Mouse (Mus musculus) hindbrain, embryonic 13.5 days (tissue): ENCODE measurements at regions not wholly inside any gene's neighbourhood (a gene's known extent, or its start where the extent isn't known, plus 50 kb on each side); places are given as distances from the start of the nearest gene placed in this dataset.
A peak's percentile ranks its signal among the peaks of the same experiment; 100 is the strongest.

Experiments
- ATAC-seq: fragments of 200-750 bp; cut with Nextera tagmentation; 2 replicates; pipeline ENCODE4 v1.8.0; 2017; ENCODE audit warnings: moderate TSS enrichment; ENCODE audit not compliant: low FRiP score
- H3K27ac ChIP-seq: fragments of 300-500 bp; sonication (generic); 2 replicates; pipeline ENCODE4 v1.5.1; 2015; ENCODE audit warnings: inconsistent platforms, mild to moderate bottlenecking, moderate library complexity
- H3K27me3 ChIP-seq: fragments of 300-500 bp; sonication (generic); 2 replicates; pipeline ENCODE4 v1.6.1; 2015; ENCODE audit warnings: mild to moderate bottlenecking, inconsistent platforms
- H3K36me3 ChIP-seq: fragments of 300-500 bp; sonication (generic); 2 replicates; pipeline ENCODE4 v1.6.1; 2015; ENCODE audit warnings: mild to moderate bottlenecking, inconsistent platforms
- H3K4me1 ChIP-seq: fragments of 300-500 bp; sonication (generic); replicated peaks from 2 replicates; pipeline ENCODE4 v1.6.1; 2015; ENCODE audit warnings: inconsistent platforms
- H3K4me2 ChIP-seq: fragments of 300-500 bp; sonication (generic); 2 replicates; pipeline ENCODE4 v1.6.1; 2015; ENCODE audit warnings: inconsistent platforms, mild to moderate bottlenecking, moderate library complexity
- H3K4me3 ChIP-seq: fragments of 300-500 bp; sonication (generic); 2 replicates; pipeline ENCODE4 v1.5.1; 2015; ENCODE audit warnings: mild to moderate bottlenecking, inconsistent platforms
- H3K9ac ChIP-seq: fragments of 300-500 bp; sonication (generic); 2 replicates; pipeline ENCODE4 v1.6.1; 2015; ENCODE audit warnings: mild to moderate bottlenecking, inconsistent platforms
- H3K9me3 ChIP-seq: fragments of 300-500 bp; sonication (generic); 2 replicates; pipeline ENCODE4 v1.6.1; 2016; ENCODE audit warnings: inconsistent platforms
- WGBS: fragments of 180-500 bp; shearing (Covaris S2); methylation state at CpG from one replicate; pipeline ENCODE4 v1.1.7; 2015; 5-methylcytosine and 5-hydroxymethylcytosine counted together

DNA sequence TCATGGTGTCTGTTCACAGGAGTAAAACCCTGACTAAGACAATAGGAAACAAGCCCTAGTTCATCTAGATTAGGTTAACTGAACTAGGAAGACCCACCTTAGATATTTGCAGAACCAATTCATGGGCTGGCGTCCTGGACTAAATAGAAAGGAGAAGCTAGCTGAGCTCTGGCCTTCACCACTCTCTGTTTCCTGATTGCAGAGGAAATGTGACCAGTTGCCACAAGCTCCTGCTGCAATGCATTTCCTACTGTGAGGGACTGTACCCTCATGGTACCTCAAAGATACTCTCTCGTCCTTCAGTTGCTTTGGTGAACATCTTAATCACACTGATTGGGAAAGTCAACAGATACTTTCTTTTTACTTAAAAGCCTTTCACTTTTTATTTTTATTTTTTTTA is 222.9 kb upstream of the Id2 start:
- ATAC-seq: no peak
- Histone ChIP-seq H3K27ac (no peak overlapping the region), H3K27me3 (no peaks in the 10 kb centered on the region), H3K4me3 (no peak overlapping the region), H3K4me2 (no peak overlapping the region), H3K36me3 (no peaks in the 10 kb centered on the region), H3K9me3 (no peaks in the 10 kb centered on the region), H3K9ac (no peak overlapping the region), H3K4me1 (no peaks in the 10 kb centered on the region)
- 91% methylated on average over 2 of the region's 2 CpGs for WGBS

GRCm38 (mm10) chr12:25318072-25318671 is 221.2 kb upstream of the Id2 start:
- Histone ChIP-seq H3K9me3 (no peaks in the 10 kb centered on the region), H3K4me1 (no peaks in the 10 kb centered on the region), H3K27ac (no peak overlapping the region), H3K4me2 (no peak overlapping the region), H3K4me3 (no peak overlapping the region), H3K36me3 (no peaks in the 10 kb centered on the region), H3K9ac (no peak overlapping the region), H3K27me3 (no peaks in the 10 kb centered on the region)
- WGBS: 69% methylated on average over 4 of the region's 4 CpGs
- no peak for ATAC-seq

GRCm38 (mm10) chr12:25315969-25316368 is 219.0 kb upstream of the Id2 start:
- Histone ChIP-seq H3K4me1 (no peaks in the 10 kb centered on the region), H3K9ac (no peak overlapping the region), H3K27me3 (no peaks in the 10 kb centered on the region), H3K36me3 (no peaks in the 10 kb centered on the region), H3K4me2 (no peak overlapping the region), H3K4me3 (no peak overlapping the region), H3K9me3 (no peaks in the 10 kb centered on the region), H3K27ac (no peak overlapping the region)
- WGBS: 83% methylated on average over 1 of the region's 1 CpGs
- ATAC-seq: no peak

GRCm38 (mm10) chr12:25313212-25313611 is 216.3 kb upstream of the Id2 start:
- Histone ChIP-seq H3K4me1 (no peaks in the 10 kb centered on the region), H3K36me3 (no peaks in the 10 kb centered on the region), H3K4me2 (no peak overlapping the region), H3K9ac (no peak overlapping the region), H3K9me3 (no peaks in the 10 kb centered on the region), H3K27me3 (no peaks in the 10 kb centered on the region), H3K4me3 (no peak overlapping the region), H3K27ac (no peak overlapping the region)
- ATAC-seq: no peak

- no peaks in the 10 kb centered on the region for H3K9me3 ChIP-seq
- H3K27ac ChIP-seq: no peak overlapping the region
- H3K9ac ChIP-seq: no peak overlapping the region
- no peaks in the 10 kb centered on the region for H3K27me3 ChIP-seq
- H3K4me1 ChIP-seq: no peaks in the 10 kb centered on the region
- ATAC-seq: no peak
- no peak overlapping the region for H3K4me3 ChIP-seq
- H3K4me2 ChIP-seq: no peak overlapping the region
- no peaks in the 10 kb centered on the region for H3K36me3 ChIP-seq
- WGBS: 91% methylated on average over 2 of the region's 2 CpGs
Measured at GRCm38 (mm10) chr12:25312390-25312789, 215.4 kb upstream of the Id2 start.

GRCm38 (mm10) chr12:25311728-25312127 is 214.8 kb upstream of the Id2 start:
- H3K9me3 ChIP-seq: no peaks in the 10 kb centered on the region
- no peaks in the 10 kb centered on the region for H3K4me1 ChIP-seq
- WGBS: 93% methylated on average over 7 of the region's 7 CpGs
- H3K4me2 ChIP-seq: no peak overlapping the region
- no peak overlapping the region for H3K9ac ChIP-seq
- no peak overlapping the region for H3K4me3 ChIP-seq
- no peak overlapping the region for H3K27ac ChIP-seq
- no peak for ATAC-seq
- no peaks in the 10 kb centered on the region for H3K36me3 ChIP-seq
- no peaks in the 10 kb centered on the region for H3K27me3 ChIP-seq

GRCm38 (mm10) chr12:25310293-25310946 is 213.5 kb upstream of the Id2 start:
- no peak overlapping the region for H3K4me2 ChIP-seq
- H3K4me1 ChIP-seq: no peaks in the 10 kb centered on the region
- no peaks in the 10 kb centered on the region for H3K27me3 ChIP-seq
- no peak overlapping the region for H3K27ac ChIP-seq
- WGBS: 72% methylated on average over 6 of the region's 6 CpGs
- no peaks in the 10 kb centered on the region for H3K9me3 ChIP-seq
- H3K9ac ChIP-seq: no peak overlapping the region
- no peaks in the 10 kb centered on the region for H3K36me3 ChIP-seq
- H3K4me3 ChIP-seq: no peak overlapping the region
- no peak for ATAC-seq

DNA sequence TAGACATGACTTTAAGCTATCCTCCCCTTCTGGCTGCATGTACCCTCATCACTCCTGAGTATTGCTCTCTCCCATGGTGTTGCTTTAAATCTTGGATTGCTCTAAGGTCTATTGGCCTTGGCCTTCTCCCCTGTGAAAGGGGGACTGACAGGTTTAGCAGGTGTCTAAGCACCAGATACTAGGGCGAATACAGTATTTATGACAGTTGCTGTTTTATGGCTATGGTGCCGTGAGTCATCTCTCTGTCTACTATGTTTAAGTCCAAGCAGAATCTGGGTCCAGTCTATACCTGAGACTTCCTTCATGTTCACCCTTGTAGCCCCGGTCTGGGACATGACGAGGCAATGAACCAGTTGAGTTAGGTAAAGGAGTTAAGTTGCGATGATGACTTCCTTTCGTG is 212.3 kb upstream of the Id2 start:
- WGBS: over 99% methylated on average over 6 of the region's 6 CpGs
- no peak overlapping the region for H3K9ac ChIP-seq
- H3K9me3 ChIP-seq: no peaks in the 10 kb centered on the region
- no peaks in the 10 kb centered on the region for H3K36me3 ChIP-seq
- no peak overlapping the region for H3K27ac ChIP-seq
- no peaks in the 10 kb centered on the region for H3K27me3 ChIP-seq
- peaks cover 9% of the 10 kb centered on the region for H3K4me1 ChIP-seq
- no peak overlapping the region for H3K4me2 ChIP-seq
- ATAC-seq: no peak
- no peak overlapping the region for H3K4me3 ChIP-seq

GRCm38 (mm10) chr12:25305764-25306653 is 209.1 kb upstream of the Id2 start:
- no peak for ATAC-seq
- Histone ChIP-seq H3K4me2 (no peak overlapping the region), H3K9ac (no peak overlapping the region), H3K9me3 (no peaks in the 10 kb centered on the region), H3K27me3 (no peaks in the 10 kb centered on the region), H3K36me3 (no peaks in the 10 kb centered on the region), H3K27ac (peak overlapping the region; percentile 62; the same call in 1 of the 2 replicates), H3K4me3 (no peak overlapping the region), H3K4me1 (peaks cover 21% of the 10 kb centered on the region)
- 87% methylated on average over 12 of the region's 12 CpGs for WGBS

- peak overlapping the region; percentile 62 for H3K27ac ChIP-seq
- peak; percentile 85 for ATAC-seq
- H3K36me3 ChIP-seq: no peaks in the 10 kb centered on the region
- no peaks in the 10 kb centered on the region for H3K9me3 ChIP-seq
- no peak overlapping the region for H3K9ac ChIP-seq
- H3K4me2 ChIP-seq: no peak overlapping the region
- H3K4me1 ChIP-seq: peaks cover 21% of the 10 kb centered on the region
- H3K4me3 ChIP-seq: no peak overlapping the region
- 29% methylated on average over 6 of the region's 6 CpGs for WGBS
- no peaks in the 10 kb centered on the region for H3K27me3 ChIP-seq
Measured at GRCm38 (mm10) chr12:25304820-25305511, 208.0 kb upstream of the Id2 start.

- no peak for ATAC-seq
- H3K36me3 ChIP-seq: no peaks in the 10 kb centered on the region
- H3K4me2 ChIP-seq: no peak overlapping the region
- H3K9ac ChIP-seq: no peak overlapping the region
- WGBS: 32% methylated on average over 7 of the region's 7 CpGs
- H3K9me3 ChIP-seq: no peaks in the 10 kb centered on the region
- H3K27me3 ChIP-seq: no peaks in the 10 kb centered on the region
- H3K27ac ChIP-seq: no peak overlapping the region
- H3K4me3 ChIP-seq: no peak overlapping the region
- H3K4me1 ChIP-seq: peaks cover 21% of the 10 kb centered on the region
Measured at GRCm38 (mm10) chr12:25303500-25304050, 206.6 kb upstream of the Id2 start.

DNA sequence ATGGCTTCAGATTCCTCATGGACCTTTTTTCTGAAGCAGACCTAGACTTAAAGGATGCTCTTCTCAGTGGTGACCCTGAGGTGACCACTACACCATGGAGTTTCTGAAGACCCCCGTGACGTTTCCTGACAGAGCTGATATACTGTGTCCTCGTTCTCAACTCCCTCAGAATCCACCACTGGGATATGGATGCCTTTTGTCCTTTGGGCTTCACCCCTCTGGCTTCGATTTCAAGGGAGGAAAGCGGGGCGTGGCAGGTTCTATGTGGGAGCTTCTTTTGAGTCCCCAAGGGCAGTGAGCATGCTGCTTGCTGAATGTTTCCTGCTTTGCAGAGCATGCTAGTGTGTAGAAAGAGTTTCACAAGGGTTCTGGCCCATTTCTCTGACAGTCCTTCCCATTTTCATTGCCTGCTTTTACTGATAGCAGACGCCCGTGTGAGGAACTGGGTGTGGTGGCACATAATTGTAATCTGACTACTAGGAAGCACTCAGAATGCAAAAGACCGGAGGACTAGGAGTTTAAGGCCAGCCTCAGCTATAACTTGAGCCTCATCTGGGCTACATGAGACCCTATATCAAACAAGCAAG is 204.0 kb upstream of the Id2 start:
- 77% methylated on average over 9 of the region's 9 CpGs for WGBS
- H3K36me3 ChIP-seq: no peaks in the 10 kb centered on the region
- no peak overlapping the region for H3K4me3 ChIP-seq
- ATAC-seq: no peak
- H3K9ac ChIP-seq: no peak overlapping the region
- H3K27ac ChIP-seq: no peak overlapping the region
- H3K27me3 ChIP-seq: no peaks in the 10 kb centered on the region
- H3K4me1 ChIP-seq: peaks cover 21% of the 10 kb centered on the region
- H3K4me2 ChIP-seq: no peak overlapping the region
- H3K9me3 ChIP-seq: no peaks in the 10 kb centered on the region
